Mouse (Mus musculus): ENCODE data around the gene Rce1.

GRCm38 (mm10) chr19:4612181-4612961, 13.1 kb downstream of the Rce1 start:
- TF ChIP-seq POLR2AphosphoS5 (IDR thresholded peaks at IDR 0.05; ENCODE audit: borderline replicate concordance, low read depth, low read length) (no peak), USF1 (IDR thresholded peaks at IDR 0.05; ENCODE audit: low read depth, low read length) (no peak)
